Mouse (Mus musculus) ES-Bruce4 (cell line): ENCODE data around the gene Foxd1.

Experiments
- CTCF ChIP-seq: IDR thresholded peaks from one replicate; pipeline ENCODE4 v1.8.1; 2011; ENCODE audit warnings: low read depth, low read length
- EP300 ChIP-seq: IDR thresholded peaks from 2 replicates; pipeline ENCODE4 v1.6.1; 2011; ENCODE audit warnings: low read depth, low read length; ENCODE audit not compliant: insufficient read depth
- POLR2A ChIP-seq: IDR thresholded peaks from one replicate; pipeline ENCODE4 v1.8.1; 2011; ENCODE audit warnings: low read length; ENCODE audit not compliant: insufficient read depth

- no peak for TF ChIP-seq CTCF
- no peak for TF ChIP-seq POLR2A
- TF ChIP-seq EP300 = no peak
Measured at GRCm38 (mm10) chr13:98308724-98309123, 45.3 kb upstream of the Foxd1 start.
